Mouse (Mus musculus): ENCODE data around the gene Psmd6. TPM values are rescaled to one million over a fixed set of nuclear protein-coding genes. Genes with fewer than 3 reads are reported as not detected.

The Psmd6 gene
- total RNA-seq, 2 experiments from 2014 or later = 134 to 140 TPM

DNA sequence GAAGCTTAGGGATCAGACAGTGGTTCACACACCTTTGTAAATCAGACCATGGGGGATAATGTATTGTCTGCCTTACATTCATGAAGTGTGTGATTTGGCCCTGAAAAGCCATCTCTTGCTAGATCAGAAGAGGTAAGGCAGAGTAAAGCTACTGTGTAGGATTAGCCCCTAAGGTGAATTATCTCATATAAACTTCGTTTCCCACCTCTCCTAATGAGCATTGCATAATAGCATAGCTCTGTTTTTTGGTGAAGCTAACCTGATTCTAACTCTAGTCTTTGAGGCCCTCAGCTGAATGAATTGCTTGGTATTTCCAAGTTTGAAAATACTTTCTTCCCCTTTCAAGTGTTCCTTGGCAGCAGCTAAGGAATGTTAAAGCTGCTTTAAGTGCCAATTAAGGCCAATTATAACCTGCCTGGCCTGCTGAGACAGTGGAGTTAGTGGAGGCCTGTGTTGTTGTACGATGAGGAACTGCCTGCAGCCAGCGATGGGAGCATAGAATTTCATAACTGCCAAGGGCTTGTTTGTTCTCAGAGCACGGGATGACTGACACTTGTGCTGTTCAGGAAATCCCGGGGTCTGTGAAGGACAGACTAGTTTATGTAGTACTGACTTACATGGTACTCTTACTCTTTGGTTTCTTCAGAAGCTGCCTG, 56.2 kb downstream of the Psmd6 start:
- no peak for DNase-seq (ENCODE audit: low spot score)

- DNase-seq (ENCODE audit: low spot score) = no peak
Measured at GRCm38 (mm10) chr14:14063382-14063781, 57.4 kb downstream of the Psmd6 start.

DNA sequence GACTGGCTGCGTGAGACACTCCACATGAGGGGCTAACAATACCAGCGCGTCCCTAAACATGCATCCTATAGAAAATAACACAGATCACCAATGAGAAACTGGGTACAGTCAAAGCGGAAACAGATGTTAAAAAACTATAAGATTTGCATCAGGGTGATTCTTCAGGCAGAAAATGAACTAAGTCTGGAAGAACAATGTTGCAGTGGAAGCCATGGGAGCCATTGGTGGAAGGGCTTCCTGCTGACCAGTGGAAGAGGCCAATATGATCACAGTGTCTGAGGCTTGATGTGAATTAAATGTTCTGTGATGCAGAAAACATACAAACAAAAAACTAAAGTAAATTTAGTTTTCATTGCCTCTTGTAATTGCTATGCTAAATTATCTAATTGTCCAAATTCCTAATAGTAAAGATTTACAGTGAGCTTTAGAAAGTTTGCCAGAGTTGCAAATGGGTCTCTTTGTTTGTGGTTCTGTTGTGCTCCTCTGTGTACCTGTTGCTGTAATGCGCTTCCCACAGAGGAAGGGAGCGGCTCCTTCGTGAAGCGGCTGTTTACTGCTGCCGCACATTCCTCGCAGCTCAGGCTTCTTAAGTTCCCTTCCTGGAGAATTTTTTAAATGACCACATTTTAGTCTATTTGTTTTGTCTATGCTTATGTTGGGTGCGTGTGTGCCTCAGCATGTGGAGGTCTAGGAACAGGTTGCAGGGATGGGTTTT, 58.1 kb downstream of the Psmd6 start:
- no peak for DNase-seq (ENCODE audit: low spot score)

Other genes starting within 250 kb of the Psmd6 start
- not detected for gene Gm281, start 206.5 kb downstream of the Psmd6 start, total RNA-seq (2021)
- gene Atxn7, start 159.5 kb downstream of the Psmd6 start, total RNA-seq (2021) = 10 to 100 TPM; 20.4 to 23.3 TPM
- 100 to 1,000 TPM; 120 to 140 TPM for gene Thoc7, start 159.1 kb downstream of the Psmd6 start, total RNA-seq (2021)
- not detected for gene Olfr720, start 65.9 kb upstream of the Psmd6 start, total RNA-seq (2021)
- gene Olfr31, start 201.8 kb upstream of the Psmd6 start, total RNA-seq (2021) = not detected
- 1 to 10 TPM; 1.3 to 2.4 TPM for gene Il3ra, start 225.3 kb upstream of the Psmd6 start, total RNA-seq (2021)